Mouse (Mus musculus): ENCODE results near the gene Gm3327. TPM values are rescaled to one million over a fixed set of nuclear protein-coding genes. Genes with fewer than 3 reads are reported as not detected.

Gm3327 gene
- not detected in 2 replicates for polyA plus RNA-seq (2012; rRNA removed; ENCODE audit: low replicate concordance)

GRCm38 (mm10) chr14:44123551-44123950 lies at the start of gene Gm3327:
Gene Gm3327 (plus strand): TSS chr14:44123851.

GRCm38 (mm10) chr14:44102354-44102753 lies 21.3 kb upstream of the Gm3327 start, which contains the start of gene Ear2:
Gene Ear2 (plus strand): TSS chr14:44102654.

Other genes with a start within 250 kb of the Gm3327 start
- 0.20 and 0.29 TPM in 2 replicates for gene Ear1, start 248.3 kb upstream of the Gm3327 start, polyA plus RNA-seq (2012; rRNA removed; ENCODE audit: low replicate concordance)
- gene Ear10, start 200.3 kb upstream of the Gm3327 start, polyA plus RNA-seq (2012; rRNA removed; ENCODE audit: low replicate concordance), result not detected in 2 replicates
- 1.3 and 4.1 TPM in 2 replicates for gene Gm8113, start 198.5 kb upstream of the Gm3327 start, polyA plus RNA-seq (2012; rRNA removed; ENCODE audit: low replicate concordance)
- not detected in 2 replicates for gene Ang5, start 166.8 kb upstream of the Gm3327 start, polyA plus RNA-seq (2012; rRNA removed; ENCODE audit: low replicate concordance)
- not detected in 2 replicates for gene Ang6, start 121.6 kb upstream of the Gm3327 start, polyA plus RNA-seq (2012; rRNA removed; ENCODE audit: low replicate concordance)
- gene Ear2, start 21.2 kb upstream of the Gm3327 start, polyA plus RNA-seq (2012; rRNA removed; ENCODE audit: low replicate concordance), result 35.1 and 105 TPM in 2 replicates
- gene Gm8212, start 73.8 kb downstream of the Gm3327 start, polyA plus RNA-seq (2012; rRNA removed; ENCODE audit: low replicate concordance), result not detected in 2 replicates
- gene 4930503E14Rik, start 89.4 kb downstream of the Gm3327 start, polyA plus RNA-seq (2012; rRNA removed; ENCODE audit: low replicate concordance), result not detected in 2 replicates
- gene Gm8220, start 161.7 kb downstream of the Gm3327 start, polyA plus RNA-seq (2012; rRNA removed; ENCODE audit: low replicate concordance), result not detected in 2 replicates
- not detected in 2 replicates for gene Gm5930, start 214.7 kb downstream of the Gm3327 start, polyA plus RNA-seq (2012; rRNA removed; ENCODE audit: low replicate concordance)
- not detected in 2 replicates for gene Gm8229, start 241.5 kb downstream of the Gm3327 start, polyA plus RNA-seq (2012; rRNA removed; ENCODE audit: low replicate concordance)